In genomic region chr11:58093021-58093528, GRCm38 (mm10) we compare ENCODE assay signal across 8 mouse cellular contexts. TPM values are rescaled to one million over a fixed set of nuclear protein-coding genes. Genes with fewer than 3 reads are reported as not detected.
DNase-seq lines count a peak whose midpoint lies in the region; ATAC-seq and TF ChIP-seq lines count a peak whose summit lies in the region.

Gene Gm12248, minus strand, starts transcription at chr11:58093134.

- intact Hi-C loops in heart, adult 2 months (cut with DNase I), result no loop called here

- peak within 1 kb of the TSS; percentile 60 for H3K27ac ChIP-seq in heart, adult 2 months
- no peak within 1 kb of the TSS for H3K27ac ChIP-seq in kidney, postnatal 0 days

- ATAC-seq in kidney, postnatal 0 days (replicated peaks; ENCODE audit: low FRiP score, low read depth), result peak; percentile 55; the same call in 1 of the 2 replicates

- no peak for TF ChIP-seq EP300 in heart, adult 2 months (IDR thresholded peaks at IDR 0.05; ENCODE audit: insufficient read depth, low read depth, low read length)

- H3K4me1 ChIP-seq in heart, adult 2 months (ENCODE audit: control insufficient read depth, insufficient read depth, low read length), result peaks cover 3% of the 10 kb centered on the region
- H3K4me1 ChIP-seq in kidney, postnatal 0 days (replicated peaks; ENCODE audit: insufficient read depth, low read length), result peaks cover 3% of the 10 kb centered on the region; the same call in 1 of the 2 replicates

- H3K4me3 ChIP-seq in heart, adult 2 months, result peak within 1 kb of the TSS; percentile 46
- H3K4me3 ChIP-seq in kidney, postnatal 0 days (replicated peaks; ENCODE audit: low read depth, low read length), result peak within 1 kb of the TSS; percentile 14; the same call in 1 of the 2 replicates

- peak; percentile 67 to 80 for DNase-seq in adrenal gland, adult (ENCODE audit: inconsistent age in 2 of 2, low spot score in 1 of 2)
- no peak for DNase-seq in adrenal gland, adult 8-10 months
- DNase-seq in adrenal gland, postnatal 10 days, result peak; percentile 69
- DNase-seq in heart, adult 2 months, result peak; percentile 61 to 66
- peak; percentile 76 for DNase-seq in kidney, postnatal 0 days (ENCODE audit: low spot score)
- DNase-seq in lung, postnatal 36 days, result peak; percentile 61
- no peak for DNase-seq in cerebellum, postnatal 25 days
- DNase-seq in left cerebral cortex, adult 8-10 months (ENCODE audit: low spot score in 2 of 2), result no peak

- no peaks in the 10 kb centered on the region for H3K36me3 ChIP-seq in heart, adult 2 months (ENCODE audit: control insufficient read depth, insufficient read depth, low read length)
- no peaks in the 10 kb centered on the region for H3K36me3 ChIP-seq in kidney, postnatal 0 days (ENCODE audit: insufficient read depth, low read length)

- peak within 1 kb of the TSS; percentile 40 for H3K4me2 ChIP-seq in kidney, postnatal 0 days (ENCODE audit: low read length)

- WGBS in heart, adult 2 months, result 12% methylated on average over 12 of the region's 12 CpGs
- 11% methylated on average over 12 of the region's 12 CpGs for WGBS in kidney, postnatal 0 days

- H3K9me3 ChIP-seq in kidney, postnatal 0 days (replicated peaks; ENCODE audit: low read length), result no peaks in the 10 kb centered on the region

- TF ChIP-seq CTCF in heart, adult 2 months (IDR thresholded peaks at IDR 0.05), result no peak
- TF ChIP-seq CTCF in kidney, postnatal 0 days (IDR thresholded peaks at IDR 0.05; ENCODE audit: low read depth), result no peak

- no peaks in the 10 kb centered on the region for H3K79me2 ChIP-seq in heart, adult 2 months (replicated peaks; ENCODE audit: control insufficient read depth, insufficient read depth, low read length)

- peak within 1 kb of the TSS; percentile 21 for H3K9ac ChIP-seq in heart, adult 2 months (ENCODE audit: low read depth, low read length)
- 0 out of 2 replicates have a peak within 1 kb of the TSS, but pooled peaks have one; percentile 9 for H3K9ac ChIP-seq in kidney, postnatal 0 days (ENCODE audit: low read depth, low read length)

- peak; percentile 52; the same call in 1 of the 2 replicates for TF ChIP-seq POLR2A in heart, adult 2 months (IDR thresholded peaks at IDR 0.05; ENCODE audit: insufficient read depth, low read depth, low read length)

- H3K27me3 ChIP-seq in heart, adult 2 months (ENCODE audit: control insufficient read depth, insufficient read depth, low read length), result no peaks in the 10 kb centered on the region
- H3K27me3 ChIP-seq in kidney, postnatal 0 days (ENCODE audit: insufficient read depth, low read length), result no peaks in the 10 kb centered on the region

RNA-seq across cellular contexts. Expression of gene Gm12248, which starts in this region (rescaled TPM):
- 1 to 10 TPM in 1 of 4 experiments, not detected in 3; 3.1 TPM for total RNA-seq in adrenal gland, adult 8-10 months (2022)
- not detected for total RNA-seq in adrenal gland, postnatal 10 days (2021)
- not detected for total RNA-seq in heart, adult 2 months (2021)
- 0.44 TPM in 1 of 2 replicates, not detected in the other for polyA plus RNA-seq in heart, adult 2 months (2012; rRNA removed)
- polyA plus RNA-seq in kidney, postnatal 0 days (2015; fragmentation: Nextera tagmentation; extraction: Ambion mirVana), result not detected in 2 replicates
- not detected for total RNA-seq in left cerebral cortex, adult 8-10 months (2022)

Comparison
In these comparisons a context has a peak if more than half of its experiments do, and no peak if none do; other contexts are left out.
1. DNase-seq: peak in adrenal gland, adult (2 of 2) and lung, postnatal 36 days (single experiment); none in adrenal gland, adult 8-10 months (single experiment), cerebellum, postnatal 25 days (0 of 2) and left cerebral cortex, adult 8-10 months (0 of 2).
2. Peak in DNase-seq in adrenal gland, postnatal 10 days; RNA of the gene not detected or under 1 TPM.
3. Peak in DNase-seq, H3K4me3 ChIP-seq, H3K27ac ChIP-seq and H3K9ac ChIP-seq in heart, adult 2 months; RNA of the gene not detected or under 1 TPM.
4. Peak in DNase-seq, ATAC-seq, H3K4me3 ChIP-seq, H3K9ac ChIP-seq and H3K4me2 ChIP-seq in kidney, postnatal 0 days; RNA of the gene not detected or under 1 TPM.